Mouse (Mus musculus): ENCODE data around the gene Slc7a5.

Gene Slc7a5

GRCm38 (mm10) chr8:121870190-121870589, 37.3 kb downstream of the Slc7a5 start:
- H3K27me3 ChIP-seq (ENCODE audit: insufficient read depth, low read length), result no peaks in the 10 kb centered on the region
- TF ChIP-seq POU5F1 (IDR thresholded peaks at IDR 0.05; ENCODE audit: borderline replicate concordance, low read length), result no peak
- no peak for TF ChIP-seq CTCF (conservative IDR thresholded peaks at IDR 0.05; ENCODE audit: low read length)
- TF ChIP-seq NANOG (IDR thresholded peaks at IDR 0.05; ENCODE audit: borderline replicate concordance, low read length), result no peak
- no peaks in the 10 kb centered on the region for H3K9me3 ChIP-seq (ENCODE audit: low read length)
- no peaks in the 10 kb centered on the region for H3K36me3 ChIP-seq (ENCODE audit: insufficient read depth, low read length)
- H3K4me3 ChIP-seq (replicated peaks; ENCODE audit: low read length), result no peak overlapping the region
- H3K4me1 ChIP-seq (replicated peaks; ENCODE audit: low read depth, low read length), result peaks cover 40% of the 10 kb centered on the region

GRCm38 (mm10) chr8:121868896-121869295, 38.6 kb downstream of the Slc7a5 start:
- H3K36me3 ChIP-seq (ENCODE audit: insufficient read depth, low read length), result no peaks in the 10 kb centered on the region
- peaks cover 28% of the 10 kb centered on the region for H3K4me1 ChIP-seq (replicated peaks; ENCODE audit: low read depth, low read length)
- TF ChIP-seq POU5F1 (IDR thresholded peaks at IDR 0.05; ENCODE audit: borderline replicate concordance, low read length), result no peak
- no peak for TF ChIP-seq NANOG (IDR thresholded peaks at IDR 0.05; ENCODE audit: borderline replicate concordance, low read length)
- TF ChIP-seq CTCF (conservative IDR thresholded peaks at IDR 0.05; ENCODE audit: low read length), result no peak
- H3K27me3 ChIP-seq (ENCODE audit: insufficient read depth, low read length), result no peaks in the 10 kb centered on the region
- H3K9me3 ChIP-seq (ENCODE audit: low read length), result no peaks in the 10 kb centered on the region
- H3K4me3 ChIP-seq (replicated peaks; ENCODE audit: low read length), result no peak overlapping the region

GRCm38 (mm10) chr8:121868196-121868595, 39.3 kb downstream of the Slc7a5 start:
- Histone ChIP-seq H3K4me1 (replicated peaks; ENCODE audit: low read depth, low read length) (peaks cover 22% of the 10 kb centered on the region), H3K36me3 (ENCODE audit: insufficient read depth, low read length) (no peaks in the 10 kb centered on the region), H3K9me3 (ENCODE audit: low read length) (no peaks in the 10 kb centered on the region), H3K4me3 (replicated peaks; ENCODE audit: low read length) (no peak overlapping the region), H3K27me3 (ENCODE audit: insufficient read depth, low read length) (no peaks in the 10 kb centered on the region)
- TF ChIP-seq POU5F1 (IDR thresholded peaks at IDR 0.05; ENCODE audit: borderline replicate concordance, low read length) (no peak), CTCF (conservative IDR thresholded peaks at IDR 0.05; ENCODE audit: low read length) (no peak), NANOG (IDR thresholded peaks at IDR 0.05; ENCODE audit: borderline replicate concordance, low read length) (no peak)

GRCm38 (mm10) chr8:121865356-121865755, 42.1 kb downstream of the Slc7a5 start:
- Histone ChIP-seq H3K4me3 (replicated peaks; ENCODE audit: low read length) (no peak overlapping the region), H3K9me3 (ENCODE audit: low read length) (no peaks in the 10 kb centered on the region), H3K27me3 (ENCODE audit: insufficient read depth, low read length) (peaks cover 4% of the 10 kb centered on the region; the same call in 1 of the 2 replicates), H3K36me3 (ENCODE audit: insufficient read depth, low read length) (no peaks in the 10 kb centered on the region), H3K4me1 (replicated peaks; ENCODE audit: low read depth, low read length) (peaks cover 16% of the 10 kb centered on the region)
- TF ChIP-seq POU5F1 (IDR thresholded peaks at IDR 0.05; ENCODE audit: borderline replicate concordance, low read length) (no peak), CTCF (conservative IDR thresholded peaks at IDR 0.05; ENCODE audit: low read length) (no peak), NANOG (IDR thresholded peaks at IDR 0.05; ENCODE audit: borderline replicate concordance, low read length) (no peak)

GRCm38 (mm10) chr8:121861806-121862548, 45.5 kb downstream of the Slc7a5 start:
- TF ChIP-seq NANOG (IDR thresholded peaks at IDR 0.05; ENCODE audit: borderline replicate concordance, low read length) (no peak), POU5F1 (IDR thresholded peaks at IDR 0.05; ENCODE audit: borderline replicate concordance, low read length) (no peak), CTCF (conservative IDR thresholded peaks at IDR 0.05; ENCODE audit: low read length) (no peak)
- Histone ChIP-seq H3K27me3 (ENCODE audit: insufficient read depth, low read length) (peaks cover 4% of the 10 kb centered on the region; the same call in 1 of the 2 replicates), H3K4me1 (replicated peaks; ENCODE audit: low read depth, low read length) (peaks cover 13% of the 10 kb centered on the region), H3K36me3 (ENCODE audit: insufficient read depth, low read length) (peaks cover 3% of the 10 kb centered on the region; the same call in 1 of the 2 replicates), H3K9me3 (ENCODE audit: low read length) (no peaks in the 10 kb centered on the region), H3K4me3 (replicated peaks; ENCODE audit: low read length) (no peak overlapping the region)

GRCm38 (mm10) chr8:121861276-121861675, 46.2 kb downstream of the Slc7a5 start:
- peaks cover 13% of the 10 kb centered on the region for H3K4me1 ChIP-seq (replicated peaks; ENCODE audit: low read depth, low read length)
- H3K4me3 ChIP-seq (replicated peaks; ENCODE audit: low read length), result no peak overlapping the region
- TF ChIP-seq NANOG (IDR thresholded peaks at IDR 0.05; ENCODE audit: borderline replicate concordance, low read length), result no peak
- no peak for TF ChIP-seq POU5F1 (IDR thresholded peaks at IDR 0.05; ENCODE audit: borderline replicate concordance, low read length)
- no peak for TF ChIP-seq CTCF (conservative IDR thresholded peaks at IDR 0.05; ENCODE audit: low read length)
- no peaks in the 10 kb centered on the region for H3K9me3 ChIP-seq (ENCODE audit: low read length)
- H3K27me3 ChIP-seq (ENCODE audit: insufficient read depth, low read length), result peaks cover 4% of the 10 kb centered on the region; the same call in 1 of the 2 replicates
- H3K36me3 ChIP-seq (ENCODE audit: insufficient read depth, low read length), result peaks cover 3% of the 10 kb centered on the region; the same call in 1 of the 2 replicates

GRCm38 (mm10) chr8:121857747-121858146, 49.7 kb downstream of the Slc7a5 start:
- TF ChIP-seq CTCF (conservative IDR thresholded peaks at IDR 0.05; ENCODE audit: low read length), result no peak
- TF ChIP-seq POU5F1 (IDR thresholded peaks at IDR 0.05; ENCODE audit: borderline replicate concordance, low read length), result no peak
- no peak for TF ChIP-seq NANOG (IDR thresholded peaks at IDR 0.05; ENCODE audit: borderline replicate concordance, low read length)
- Histone ChIP-seq H3K9me3 (ENCODE audit: low read length) (no peaks in the 10 kb centered on the region), H3K4me3 (replicated peaks; ENCODE audit: low read length) (no peak overlapping the region)

GRCm38 (mm10) chr8:121857331-121857730, 50.2 kb downstream of the Slc7a5 start:
- no peaks in the 10 kb centered on the region for H3K9me3 ChIP-seq (ENCODE audit: low read length)
- H3K36me3 ChIP-seq (ENCODE audit: insufficient read depth, low read length), result peaks cover 3% of the 10 kb centered on the region; the same call in 1 of the 2 replicates
- H3K4me3 ChIP-seq (replicated peaks; ENCODE audit: low read length), result no peak overlapping the region
- peaks cover 23% of the 10 kb centered on the region for H3K4me1 ChIP-seq (replicated peaks; ENCODE audit: low read depth, low read length)
- no peak for TF ChIP-seq POU5F1 (IDR thresholded peaks at IDR 0.05; ENCODE audit: borderline replicate concordance, low read length)
- no peak for TF ChIP-seq NANOG (IDR thresholded peaks at IDR 0.05; ENCODE audit: borderline replicate concordance, low read length)
- TF ChIP-seq CTCF (conservative IDR thresholded peaks at IDR 0.05; ENCODE audit: low read length), result no peak
- peaks cover 2% of the 10 kb centered on the region; the same call in 1 of the 2 replicates for H3K27me3 ChIP-seq (ENCODE audit: insufficient read depth, low read length)

More at GRCm38 (mm10) chr8:121857747-121858146, 49.7 kb downstream of the Slc7a5 start:
- H3K4me1 ChIP-seq (replicated peaks; ENCODE audit: low read depth, low read length), result peaks cover 21% of the 10 kb centered on the region
- H3K36me3 ChIP-seq (ENCODE audit: insufficient read depth, low read length), result peaks cover 3% of the 10 kb centered on the region; the same call in 1 of the 2 replicates
- H3K27me3 ChIP-seq (ENCODE audit: insufficient read depth, low read length), result peaks cover 4% of the 10 kb centered on the region; the same call in 1 of the 2 replicates

All from E14TG2a.4 (cell line).